Mouse (Mus musculus) layer of hippocampus, adult 6 months (tissue): Measurements from ENCODE around the gene E130309D02Rik. TPM values are rescaled to one million over a fixed set of nuclear protein-coding genes. Genes with fewer than 3 reads are reported as not detected.

Experiments
- long read RNA-seq, 2 experiments: library from polyadenylated mRNA; unstranded; transcript quantifications; one replicate each; pipeline ENCODE4 v2.0.0; 2019 to 2020
- polyA plus RNA-seq: library from polyadenylated mRNA; unstranded; fragments of <200 nt; fragmentation: Nextera tagmentation; gene quantifications from 2 replicates; pipeline ENCODE4 v1.2.3, GENCODE M21; 2021

E130309D02Rik gene
- polyA plus RNA-seq, result 21.1 and 24.4 TPM in 2 replicates
- long read RNA-seq, experiment 1, transcript E130309D02Rik-201 (6 exons, 2,208 nt), result major isoform, 42 of 67 reads
- long read RNA-seq, experiment 1, partial matches to known transcripts, result 3 of 67 reads
- long read RNA-seq, experiment 1, other reads (novel, unspliced or antisense), result 22 of 67 reads
- long read RNA-seq, experiment 2, transcript E130309D02Rik-201 (6 exons, 2,208 nt), result major isoform, 181 of 245 reads
- long read RNA-seq, experiment 2, partial matches to known transcripts, result 6 of 245 reads
- long read RNA-seq, experiment 2, other reads (novel, unspliced or antisense), result 58 of 245 reads

GRCm38 (mm10) chr5:143314730-143315513 is at the start of gene E130309D02Rik:
Gene E130309D02Rik, minus strand, starts transcription at chr5:143315360.

DNA sequence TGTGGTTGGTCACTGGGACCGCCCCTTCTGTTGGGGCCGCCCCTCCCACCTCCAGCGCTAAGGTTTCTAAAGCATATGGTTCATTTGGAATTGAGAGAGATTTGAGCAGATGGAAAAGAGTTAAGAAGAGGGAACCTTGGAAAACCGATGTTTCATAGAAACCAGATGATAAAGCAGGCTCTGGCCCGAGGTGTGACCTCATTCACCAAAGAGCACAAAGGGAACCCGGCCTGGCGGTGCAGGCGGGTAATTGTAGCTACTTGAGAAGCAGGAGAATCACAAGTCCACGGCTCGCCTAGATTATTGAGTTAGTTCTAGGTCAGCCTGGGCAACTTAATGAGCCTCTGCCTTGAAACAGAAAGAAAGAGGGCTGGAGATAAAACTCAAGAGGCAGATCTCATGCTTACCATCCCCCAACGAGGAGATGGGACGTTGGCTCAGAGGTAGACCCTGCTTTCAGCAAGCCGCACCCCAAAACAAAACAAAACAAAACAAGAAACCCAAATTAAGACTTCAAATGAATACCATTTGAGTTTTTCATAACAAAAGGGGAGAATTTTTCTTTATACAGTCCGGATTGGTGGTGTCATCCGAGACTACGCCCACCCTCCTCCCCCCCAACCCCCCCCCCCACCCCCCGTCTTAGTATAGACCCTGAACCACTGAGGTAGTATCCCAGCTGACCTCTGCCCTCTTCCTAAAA is 41.7 kb upstream of the E130309D02Rik start, which contains the start of gene Grid2ip:
Gene Grid2ip, plus strand, starts transcription at position 653 of the 703 bp plus-strand sequence.

GRCm38 (mm10) chr5:143328690-143329495 is 13.7 kb upstream of the E130309D02Rik start, which contains the start of gene Zdhhc4:
Gene Zdhhc4, minus strand, starts transcription at chr5:143329256.

DNA sequence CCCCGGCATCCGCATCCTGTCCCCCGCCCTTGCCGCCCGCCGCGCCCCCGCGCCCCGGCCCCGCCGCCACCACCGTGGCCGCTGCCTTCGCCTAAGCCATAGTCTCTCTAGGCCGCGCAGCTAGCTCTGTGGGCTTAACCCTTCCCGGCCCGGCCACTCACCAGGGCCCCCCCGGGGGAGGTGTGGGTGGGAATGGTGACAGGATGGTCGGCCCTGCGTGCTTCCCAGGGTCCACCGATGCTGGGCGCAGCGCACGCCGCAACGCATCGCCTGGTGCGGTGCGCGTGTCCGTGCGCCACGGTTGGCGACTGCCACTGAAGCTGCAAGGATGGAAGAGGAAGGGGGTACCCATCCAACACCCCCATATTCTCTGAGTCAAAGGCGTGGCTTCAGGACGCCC is 21.8 kb downstream of the E130309D02Rik start, which contains the start of gene Zfp853:
Gene Zfp853, minus strand, starts transcription at position 220 of the 400 bp plus-strand sequence.

GRCm38 (mm10) chr5:143269363-143270150 is 45.6 kb downstream of the E130309D02Rik start, which contains the start of gene Zfp316:
Gene Zfp316, minus strand, starts transcription at chr5:143270022.

Other genes with a start within 250 kb of the E130309D02Rik start
- 13.7 and 15.0 TPM in 2 replicates for gene Rnf216, start 202.4 kb downstream of the E130309D02Rik start, polyA plus RNA-seq
- gene Olfr718-ps1, start 167.8 kb downstream of the E130309D02Rik start, polyA plus RNA-seq, result not detected in 2 replicates
- 4.6 and 4.8 TPM in 2 replicates for gene Rbak, start 134.6 kb downstream of the E130309D02Rik start, polyA plus RNA-seq
- gene Spdye4b, start 134.3 kb downstream of the E130309D02Rik start, polyA plus RNA-seq, result not detected in 2 replicates
- not detected in 2 replicates for gene Spdye4a, start 88.5 kb downstream of the E130309D02Rik start, polyA plus RNA-seq
- gene Zfp12, start 80.2 kb downstream of the E130309D02Rik start, polyA plus RNA-seq, result 4.9 and 5.4 TPM in 2 replicates
- 4.9 and 6.6 TPM in 2 replicates for gene Zfp316, start 45.3 kb downstream of the E130309D02Rik start, polyA plus RNA-seq
- gene Zfp853, start 21.7 kb downstream of the E130309D02Rik start, polyA plus RNA-seq, result 0.18 and 0.50 TPM in 2 replicates
- gene Zdhhc4, start 13.9 kb upstream of the E130309D02Rik start, polyA plus RNA-seq, result 63.9 and 65.3 TPM in 2 replicates
- gene Grid2ip, start 42.0 kb upstream of the E130309D02Rik start, polyA plus RNA-seq, result 1.3 TPM in 2 replicates
- gene Kdelr2, start 88.5 kb upstream of the E130309D02Rik start, polyA plus RNA-seq, result 95.3 and 134 TPM in 2 replicates
- gene Daglb, start 149.2 kb upstream of the E130309D02Rik start, polyA plus RNA-seq, result 20.1 and 22.2 TPM in 2 replicates
- 276 and 448 TPM in 2 replicates for gene Rac1, start 212.7 kb upstream of the E130309D02Rik start, polyA plus RNA-seq